Mouse (Mus musculus): ENCODE results near the gene Pla1a. TPM values are rescaled to one million over a fixed set of nuclear protein-coding genes. Genes with fewer than 3 reads are reported as not detected.
"Not testable (repeated sequence)": the region's sequence is repeated elsewhere in the genome, so short reads cannot be mapped to it uniquely, and the experiment has no call there.

Gene Pla1a
- polyA plus RNA-seq (2015; fragmentation: Nextera tagmentation; extraction: Ambion mirVana) = 0.11 and 0.34 TPM in 2 replicates

DNA sequence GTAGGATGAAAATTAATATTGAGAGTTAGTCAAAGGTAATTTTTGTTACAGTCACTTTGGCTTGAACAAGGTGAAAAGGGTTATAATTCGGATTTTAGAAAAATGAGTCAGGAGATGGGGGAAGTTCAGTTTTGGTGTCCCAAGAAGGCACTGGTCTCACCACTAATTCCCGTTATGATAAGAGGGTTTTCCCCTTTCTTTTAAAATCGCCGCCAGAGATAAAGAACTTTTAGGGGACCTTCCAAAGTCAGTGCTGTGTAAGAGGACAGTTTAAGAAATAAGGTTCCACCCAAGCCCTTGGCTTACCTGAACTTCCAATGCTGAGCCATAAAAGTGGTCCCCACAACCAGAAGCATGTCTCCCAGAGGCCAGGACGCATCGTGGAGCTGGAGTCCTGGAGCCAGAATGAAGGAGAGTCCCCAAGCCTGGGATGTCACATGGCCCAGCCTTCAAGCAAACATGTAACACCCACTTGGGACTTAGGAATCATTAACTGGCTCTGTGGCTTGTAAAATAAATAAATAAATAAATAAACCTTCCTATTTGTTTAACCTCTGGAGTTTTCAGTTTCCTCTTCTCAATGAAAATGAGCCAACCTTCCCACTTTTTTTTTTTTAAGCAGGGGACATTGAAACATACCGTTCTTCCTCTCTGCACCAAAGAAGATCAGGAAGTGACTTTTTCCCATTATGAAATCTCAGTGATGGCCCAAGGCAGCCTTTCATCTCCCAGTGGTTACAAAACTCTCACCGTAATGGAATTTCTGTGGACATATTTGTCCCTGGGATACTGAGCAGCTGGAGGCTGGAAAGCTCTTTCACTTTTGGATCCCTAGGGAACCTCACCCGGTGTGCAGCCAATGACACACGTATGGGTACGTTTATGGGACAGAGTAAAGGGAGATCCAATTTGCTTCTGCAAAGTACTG is at the start of gene Pla1a:
TSS of gene Pla1a (minus strand) at position 648 of the 928 bp plus-strand sequence.
- DNase-seq (ENCODE audit: low spot score) (no peak), ATAC-seq (ENCODE audit: low FRiP score, low TSS enrichment) (0 out of 2 replicates have a peak, but pooled peaks have one; percentile 32)
- Histone ChIP-seq H3K4me2 (replicated peaks; ENCODE audit: low read depth) (no peak within 1 kb of the TSS), H3K4me1 (replicated peaks; ENCODE audit: control insufficient read depth, insufficient read depth) (no peaks in the 10 kb centered on the region), H3K36me3 (ENCODE audit: control insufficient read depth, insufficient read depth, low read length) (no peaks in the 10 kb centered on the region), H3K9me3 (ENCODE audit: control insufficient read depth, low read length) (no peaks in the 10 kb centered on the region), H3K27ac (replicated peaks) (no peak within 1 kb of the TSS), H3K9ac (ENCODE audit: low read length) (no peak within 1 kb of the TSS), H3K4me3 (ENCODE audit: low read depth, low read length) (no peak within 1 kb of the TSS), H3K27me3 (ENCODE audit: control insufficient read depth, insufficient read depth, low read length) (no peaks in the 10 kb centered on the region)
- TF ChIP-seq EP300 (optimal IDR thresholded peaks at IDR 0.05) (no peak), CTCF (IDR thresholded peaks at IDR 0.05; ENCODE audit: low read depth) (no peak)
- WGBS = 63% methylated on average over 11 of the region's 11 CpGs

DNA sequence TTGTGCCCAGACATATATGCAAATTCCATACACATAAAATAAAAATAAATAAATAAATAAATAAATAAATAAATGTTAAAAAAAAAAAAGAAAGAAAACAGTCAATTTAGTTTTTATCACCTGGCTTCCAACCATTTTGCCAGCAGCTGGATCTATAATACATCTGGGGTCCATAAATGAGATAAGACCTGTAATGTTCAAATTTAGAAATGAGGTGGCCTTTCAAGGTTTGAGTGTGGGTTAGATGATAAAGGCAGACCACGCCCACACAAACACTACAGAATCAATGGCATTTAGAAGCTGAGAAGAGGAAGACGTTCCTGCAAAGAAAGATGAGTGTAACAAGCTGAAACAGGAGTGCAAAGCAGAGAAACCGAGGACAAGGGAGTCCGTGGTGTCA is 48.4 kb upstream of the Pla1a start:
- H3K9me3 ChIP-seq (ENCODE audit: control insufficient read depth, low read length) = no peaks in the 10 kb centered on the region
- H3K27ac ChIP-seq (replicated peaks) = no peak overlapping the region
- H3K4me3 ChIP-seq (ENCODE audit: low read depth, low read length) = no peak overlapping the region
- H3K4me2 ChIP-seq (replicated peaks; ENCODE audit: low read depth) = no peak overlapping the region
- 63% methylated on average over 4 of the region's 4 CpGs for WGBS
- TF ChIP-seq CTCF (IDR thresholded peaks at IDR 0.05; ENCODE audit: low read depth) = no peak
- TF ChIP-seq EP300 (optimal IDR thresholded peaks at IDR 0.05) = no peak
- H3K4me1 ChIP-seq (replicated peaks; ENCODE audit: control insufficient read depth, insufficient read depth) = no peaks in the 10 kb centered on the region
- ATAC-seq (ENCODE audit: low FRiP score, low TSS enrichment) = no peak
- no peak for DNase-seq (ENCODE audit: low spot score)
- H3K9ac ChIP-seq (ENCODE audit: low read length) = no peak overlapping the region
- H3K36me3 ChIP-seq (ENCODE audit: control insufficient read depth, insufficient read depth, low read length) = no peaks in the 10 kb centered on the region
- H3K27me3 ChIP-seq (ENCODE audit: control insufficient read depth, insufficient read depth, low read length) = no peaks in the 10 kb centered on the region

DNA sequence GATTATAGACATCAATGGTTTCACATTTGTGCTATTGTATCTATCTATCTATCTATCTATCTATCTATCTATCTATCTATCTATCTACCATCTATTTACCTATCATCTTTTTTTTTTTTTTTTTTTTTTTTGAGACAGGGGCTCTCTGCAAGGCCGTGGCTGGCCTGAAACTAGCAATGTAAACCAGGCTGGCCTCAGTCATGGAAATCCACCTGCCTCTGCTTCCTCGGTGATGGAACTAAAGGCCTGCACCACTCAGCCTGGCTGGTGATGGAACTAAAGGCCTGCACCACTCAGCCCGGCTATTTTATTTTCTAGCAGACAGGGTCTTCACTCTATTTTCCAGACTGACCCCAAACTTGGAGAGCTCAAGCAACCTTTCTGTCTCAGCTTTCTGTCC is 45.4 kb upstream of the Pla1a start:
- Histone ChIP-seq H3K36me3 (ENCODE audit: control insufficient read depth, insufficient read depth, low read length) (no peaks in the 10 kb centered on the region), H3K4me3 (ENCODE audit: low read depth, low read length) (no peak overlapping the region), H3K4me1 (replicated peaks; ENCODE audit: control insufficient read depth, insufficient read depth) (no peaks in the 10 kb centered on the region), H3K27me3 (ENCODE audit: control insufficient read depth, insufficient read depth, low read length) (no peaks in the 10 kb centered on the region), H3K9ac (ENCODE audit: low read length) (no peak overlapping the region), H3K27ac (replicated peaks) (no peak overlapping the region), H3K9me3 (ENCODE audit: control insufficient read depth, low read length) (no peaks in the 10 kb centered on the region), H3K4me2 (replicated peaks; ENCODE audit: low read depth) (no peak overlapping the region)
- no peak for DNase-seq (ENCODE audit: low spot score)
- ATAC-seq (ENCODE audit: low FRiP score, low TSS enrichment) = no peak
- TF ChIP-seq CTCF (IDR thresholded peaks at IDR 0.05; ENCODE audit: low read depth) = no peak
- TF ChIP-seq EP300 (optimal IDR thresholded peaks at IDR 0.05) = no peak
- WGBS = 88% methylated on average over 3 of the region's 3 CpGs

DNA sequence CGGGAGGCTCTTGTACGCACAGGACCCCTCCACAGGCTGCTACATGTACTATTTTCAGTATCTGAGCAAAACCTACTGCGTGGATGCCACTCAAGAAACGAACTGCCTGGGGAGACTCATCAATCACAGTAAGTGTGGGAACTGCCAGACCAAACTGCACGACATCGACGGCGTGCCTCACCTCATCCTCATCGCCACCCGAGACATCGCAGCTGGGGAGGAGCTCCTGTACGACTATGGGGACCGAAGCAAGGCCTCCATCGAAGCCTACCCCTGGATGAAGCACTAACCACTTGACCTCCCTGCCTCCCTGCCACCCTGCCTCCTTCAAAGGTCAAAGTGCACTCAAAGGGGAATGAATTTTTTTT is 44.3 kb upstream of the Pla1a start:
- not testable (repeated sequence) for H3K4me1 ChIP-seq (replicated peaks; ENCODE audit: control insufficient read depth, insufficient read depth); H3K9ac ChIP-seq (ENCODE audit: low read length); DNase-seq (ENCODE audit: low spot score); H3K36me3 ChIP-seq (ENCODE audit: control insufficient read depth, insufficient read depth, low read length); ATAC-seq (ENCODE audit: low FRiP score, low TSS enrichment); H3K27me3 ChIP-seq (ENCODE audit: control insufficient read depth, insufficient read depth, low read length); H3K9me3 ChIP-seq (ENCODE audit: control insufficient read depth, low read length); H3K27ac ChIP-seq (replicated peaks)
- 35% methylated on average over 14 of the region's 14 CpGs for WGBS
- peak overlapping the region; percentile 37 for H3K4me3 ChIP-seq (ENCODE audit: low read depth, low read length)
- H3K4me2 ChIP-seq (replicated peaks; ENCODE audit: low read depth) = peak overlapping the region; percentile 61

DNA sequence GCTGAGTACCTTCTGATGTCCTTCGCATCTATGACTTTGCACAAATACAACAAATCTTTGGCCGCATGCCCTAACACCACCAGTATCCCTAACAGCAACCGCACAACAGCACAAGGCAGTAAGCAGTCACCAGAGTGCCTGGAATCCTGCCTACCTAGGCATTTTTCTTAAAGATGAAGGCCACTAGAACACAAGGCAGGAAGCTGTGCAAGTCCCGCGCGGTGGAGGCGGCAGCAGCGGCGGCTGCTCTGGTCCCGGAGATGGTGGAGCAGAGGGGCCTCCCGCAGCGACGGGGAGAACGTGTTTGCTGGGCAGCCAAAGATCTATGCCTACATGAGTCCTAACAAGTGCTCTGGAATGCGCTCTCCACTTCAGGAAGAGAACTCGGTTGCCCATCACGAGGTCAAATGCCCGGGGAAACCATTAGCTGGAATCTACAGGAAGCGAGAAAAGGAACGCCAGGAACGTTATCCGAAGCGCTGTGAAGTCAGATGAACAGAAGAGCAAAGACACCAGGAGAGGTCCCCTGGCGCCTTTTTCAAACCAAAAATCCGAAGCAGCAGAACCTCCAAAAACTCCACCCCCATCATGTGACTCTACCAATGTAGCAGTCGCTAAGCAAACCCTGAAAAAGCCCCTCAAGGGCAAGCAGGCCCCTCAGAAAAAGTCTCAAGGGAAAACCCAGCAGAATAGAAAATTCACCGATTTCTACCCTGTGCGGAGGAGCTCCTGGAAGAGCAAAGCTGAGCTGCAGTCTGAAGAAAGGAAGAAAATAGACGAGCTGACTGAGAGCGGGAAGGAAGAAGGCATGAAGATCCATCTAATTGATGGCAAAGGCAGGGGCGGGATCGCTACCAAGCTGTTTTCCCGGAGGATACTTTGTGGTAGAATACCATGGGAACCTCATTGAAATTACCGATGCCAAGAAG is 43.6 kb upstream of the Pla1a start:
- ATAC-seq (ENCODE audit: low FRiP score, low TSS enrichment) (peak; percentile 61; the same call in 1 of the 2 replicates), DNase-seq (ENCODE audit: low spot score) (peak; percentile 28)
- no peaks in the 10 kb centered on the region for H3K27me3 ChIP-seq (ENCODE audit: control insufficient read depth, insufficient read depth, low read length)
- TF ChIP-seq EP300 (optimal IDR thresholded peaks at IDR 0.05) = no peak
- TF ChIP-seq CTCF (IDR thresholded peaks at IDR 0.05; ENCODE audit: low read depth) = no peak
- no peaks in the 10 kb centered on the region for H3K36me3 ChIP-seq (ENCODE audit: control insufficient read depth, insufficient read depth, low read length)
- H3K4me2 ChIP-seq (replicated peaks; ENCODE audit: low read depth) = peak overlapping the region; percentile 61
- H3K9me3 ChIP-seq (ENCODE audit: control insufficient read depth, low read length) = no peaks in the 10 kb centered on the region
- no peaks in the 10 kb centered on the region for H3K4me1 ChIP-seq (replicated peaks; ENCODE audit: control insufficient read depth, insufficient read depth)
- WGBS = 7% methylated on average over 34 of the region's 34 CpGs
- H3K9ac ChIP-seq (ENCODE audit: low read length) = peak overlapping the region; percentile 43
- no peak overlapping the region for H3K27ac ChIP-seq (replicated peaks)
- peak overlapping the region; percentile 37 for H3K4me3 ChIP-seq (ENCODE audit: low read depth, low read length)
